Mouse (Mus musculus): ENCODE results near the gene Mymx.

DNA sequence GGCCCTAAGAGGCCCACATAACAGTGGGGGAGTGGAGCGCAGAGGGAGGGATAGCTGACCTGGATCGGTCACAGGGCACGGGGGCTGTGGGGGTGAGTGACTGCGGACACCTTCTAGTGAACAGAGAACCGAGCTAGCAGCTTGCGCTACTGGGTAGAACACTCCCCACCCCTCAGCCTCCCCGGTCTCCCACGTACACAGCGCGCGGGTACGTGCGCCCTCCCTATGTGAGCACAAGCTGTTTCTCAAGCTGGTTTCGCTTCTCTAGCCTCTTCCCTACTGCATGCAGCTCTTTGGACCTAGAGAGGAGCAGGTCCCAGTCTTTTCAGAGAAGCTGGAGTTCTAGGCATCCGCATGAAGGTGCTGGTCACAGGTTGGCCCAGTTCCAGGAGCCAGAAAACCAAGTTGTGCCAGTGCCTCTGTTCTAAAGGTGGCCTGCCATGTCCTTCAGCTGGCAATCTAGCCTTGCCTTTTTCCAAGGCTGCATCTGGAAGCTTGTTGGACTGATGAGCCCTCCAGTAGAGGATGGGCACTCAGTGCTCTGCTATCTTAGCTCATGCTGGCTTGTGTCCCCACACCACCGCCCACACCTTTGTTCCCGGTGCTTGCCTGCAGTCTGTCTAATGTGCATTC is 27.7 kb downstream of the Mymx start:
- TF ChIP-seq CTCF (IDR thresholded peaks at IDR 0.05; ENCODE audit: borderline replicate concordance, control insufficient read depth, extremely low read depth, insufficient read depth, low read length, poor library complexity) (no peak), POLR2A (IDR thresholded peaks at IDR 0.05; ENCODE audit: control insufficient read depth, extremely low read depth, insufficient read depth, low read length, poor library complexity) (no peak)
